Mouse (Mus musculus) neural tube, embryonic 10.5 days (tissue): ENCODE results near the gene Rcsd1.
"Not testable (repeated sequence)": the region's sequence is repeated elsewhere in the genome, so short reads cannot be mapped to it uniquely, and the experiment has no call there.

ENCODE experiments used
- DNase-seq: peaks from one replicate; pipeline ENCODE4 v3.0.0-alpha.2; 2017; ENCODE audit warnings: low spot score; ENCODE audit errors: extremely low spot score

The Rcsd1 gene

GRCm38 (mm10) chr1:165689845-165690244, 19.7 kb downstream of the Rcsd1 start:
- no peak for DNase-seq

GRCm38 (mm10) chr1:165687861-165688260, 21.7 kb downstream of the Rcsd1 start:
- DNase-seq = no peak

GRCm38 (mm10) chr1:165686963-165687362, 22.6 kb downstream of the Rcsd1 start:
- DNase-seq = no peak

- DNase-seq = no peak
These were observed 23.2 kb downstream of the Rcsd1 start for GRCm38 (mm10) chr1:165686349-165686748.

GRCm38 (mm10) chr1:165684261-165685203, 25.0 kb downstream of the Rcsd1 start:
- DNase-seq = no peak

- no peak for DNase-seq
These were observed 27.3 kb downstream of the Rcsd1 start for GRCm38 (mm10) chr1:165682056-165682853.

- no peak for DNase-seq
These were observed 28.3 kb downstream of the Rcsd1 start for GRCm38 (mm10) chr1:165681045-165681794.

- DNase-seq = not testable (repeated sequence)
These were observed 29.5 kb downstream of the Rcsd1 start for GRCm38 (mm10) chr1:165680086-165680485.

GRCm38 (mm10) chr1:165679618-165679997, 29.9 kb downstream of the Rcsd1 start:
- DNase-seq = no peak

- no peak for DNase-seq
These were observed 30.5 kb downstream of the Rcsd1 start for GRCm38 (mm10) chr1:165678861-165679617.

GRCm38 (mm10) chr1:165677558-165677957, 32.0 kb downstream of the Rcsd1 start:
- DNase-seq = no peak

- DNase-seq = no peak
These were observed 32.6 kb downstream of the Rcsd1 start for GRCm38 (mm10) chr1:165676993-165677392.

- DNase-seq = no peak
These were observed 34.4 kb downstream of the Rcsd1 start for GRCm38 (mm10) chr1:165675167-165675566.

- no peak for DNase-seq
These were observed 37.2 kb downstream of the Rcsd1 start for GRCm38 (mm10) chr1:165672355-165672754.

GRCm38 (mm10) chr1:165670056-165670455, 39.5 kb downstream of the Rcsd1 start:
- DNase-seq = no peak

- no peak for DNase-seq
These were observed 40.7 kb downstream of the Rcsd1 start for GRCm38 (mm10) chr1:165668904-165669303.

- DNase-seq = no peak
These were observed 42.2 kb downstream of the Rcsd1 start for GRCm38 (mm10) chr1:165667380-165667779.

GRCm38 (mm10) chr1:165666944-165667343, 42.6 kb downstream of the Rcsd1 start:
- DNase-seq = no peak

- DNase-seq = no peak
These were observed 43.8 kb downstream of the Rcsd1 start for GRCm38 (mm10) chr1:165665758-165666157.

GRCm38 (mm10) chr1:165663277-165663676, 46.3 kb downstream of the Rcsd1 start:
- no peak for DNase-seq
